Mouse (Mus musculus): ENCODE data around the gene Dapp1.

GRCm38 (mm10) chr3:138000062-138000723 lies 18.8 kb upstream of the Dapp1 start:
- no peak for TF ChIP-seq POLR2A (IDR thresholded peaks at IDR 0.05; ENCODE audit: borderline replicate concordance, low read depth, low read length)
- no peak for TF ChIP-seq CTCF (IDR thresholded peaks at IDR 0.05; ENCODE audit: low read depth, low read length)

Data from bone marrow macrophage, adult 2 months (primary cell).